Mouse (Mus musculus) kidney, embryonic 15.5 days (tissue): ENCODE data around the gene Cox5b. TPM values are rescaled to one million over a fixed set of nuclear protein-coding genes. Genes with fewer than 3 reads are reported as not detected.

ENCODE experiments used
- ATAC-seq: fragments of 200-750 bp; cut with Nextera tagmentation; replicated peaks from 2 replicates; pipeline ENCODE4 v1.8.0; 2017; ENCODE audit warnings: moderate TSS enrichment; ENCODE audit not compliant: low FRiP score
- H3K27ac ChIP-seq: fragments of 300-500 bp; sonication (generic); 2 replicates; pipeline ENCODE4 v1.5.1; 2015; ENCODE audit warnings: mild to moderate bottlenecking, inconsistent platforms
- H3K27me3 ChIP-seq: fragments of 300-500 bp; sonication (generic); 2 replicates; pipeline ENCODE4 v1.6.1; 2015; ENCODE audit warnings: inconsistent platforms
- H3K36me3 ChIP-seq: fragments of 300-500 bp; sonication (generic); 2 replicates; pipeline ENCODE4 v1.6.1; 2015; ENCODE audit warnings: inconsistent platforms
- H3K4me1 ChIP-seq: fragments of 300-500 bp; sonication (generic); 2 replicates; pipeline ENCODE4 v1.6.1; 2015; ENCODE audit warnings: inconsistent platforms
- H3K4me2 ChIP-seq: fragments of 300-500 bp; sonication (generic); 2 replicates; pipeline ENCODE4 v1.6.1; 2015; ENCODE audit warnings: moderate library complexity, mild to moderate bottlenecking, inconsistent platforms
- H3K4me3 ChIP-seq: fragments of 300-500 bp; sonication (generic); replicated peaks from 2 replicates; pipeline ENCODE4 v1.5.1; 2015; ENCODE audit warnings: mild to moderate bottlenecking, inconsistent platforms
- H3K9ac ChIP-seq: fragments of 300-500 bp; sonication (generic); 2 replicates; pipeline ENCODE4 v1.6.1; 2015; ENCODE audit warnings: mild to moderate bottlenecking, inconsistent platforms
- H3K9me3 ChIP-seq: fragments of 300-500 bp; sonication (generic); replicated peaks from 2 replicates; pipeline ENCODE4 v1.6.1; 2016; ENCODE audit warnings: inconsistent platforms
- WGBS: fragments of 180-500 bp; shearing (Covaris S2); methylation state at CpG from one replicate; pipeline ENCODE4 v1.1.7; 2015; ENCODE audit warnings: mixed read lengths; 5-methylcytosine and 5-hydroxymethylcytosine counted together
- polyA plus RNA-seq: library from polyadenylated mRNA; unstranded; fragments of >200 nt; fragmentation: Nextera tagmentation; extraction: Ambion mirVana; gene quantifications from 2 replicates; pipeline ENCODE4 v1.2.1, GENCODE M21; 2015

Gene Cox5b
- polyA plus RNA-seq, result 702 and 727 TPM in 2 replicates

GRCm38 (mm10) chr1:36691271-36692155, at the start of gene Cox5b:
TSS of gene Cox5b (plus strand) at chr1:36691449.
- peaks cover 16% of the 10 kb centered on the region for H3K4me1 ChIP-seq
- H3K9me3 ChIP-seq, result no peaks in the 10 kb centered on the region
- H3K4me2 ChIP-seq, result peak within 1 kb of the TSS; percentile 74
- peak within 1 kb of the TSS; percentile 81 for H3K9ac ChIP-seq
- no peaks in the 10 kb centered on the region for H3K27me3 ChIP-seq
- peak; percentile 96 for ATAC-seq
- peaks cover 31% of the 10 kb centered on the region for H3K36me3 ChIP-seq
- peak within 1 kb of the TSS; percentile 77 for H3K4me3 ChIP-seq
- WGBS, result under 1% methylated on average over 68 of the region's 68 CpGs
- H3K27ac ChIP-seq, result peak within 1 kb of the TSS; percentile 67

GRCm38 (mm10) chr1:36643957-36644614, 47.2 kb upstream of the Cox5b start:
- Histone ChIP-seq H3K9ac (no peak overlapping the region), H3K9me3 (no peaks in the 10 kb centered on the region), H3K4me3 (no peak overlapping the region), H3K36me3 (no peaks in the 10 kb centered on the region), H3K27ac (no peak overlapping the region), H3K27me3 (no peaks in the 10 kb centered on the region), H3K4me1 (peaks cover 10% of the 10 kb centered on the region), H3K4me2 (no peak overlapping the region)
- 79% methylated on average over 7 of the region's 7 CpGs for WGBS
- ATAC-seq, result no peak

GRCm38 (mm10) chr1:36644615-36645007, 46.6 kb upstream of the Cox5b start:
- WGBS, result 82% methylated on average over 9 of the region's 9 CpGs
- no peak overlapping the region for H3K27ac ChIP-seq

GRCm38 (mm10) chr1:36646285-36646684, 45.0 kb upstream of the Cox5b start:
- H3K4me3 ChIP-seq, result no peak overlapping the region
- no peak for ATAC-seq
- H3K36me3 ChIP-seq, result no peaks in the 10 kb centered on the region
- no peaks in the 10 kb centered on the region for H3K9me3 ChIP-seq
- no peak overlapping the region for H3K9ac ChIP-seq
- H3K27ac ChIP-seq, result no peak overlapping the region
- H3K4me2 ChIP-seq, result no peak overlapping the region
- WGBS, result 66% methylated on average over 3 of the region's 3 CpGs
- peaks cover 4% of the 10 kb centered on the region; the same call in 1 of the 2 replicates for H3K4me1 ChIP-seq
- no peaks in the 10 kb centered on the region for H3K27me3 ChIP-seq

More at GRCm38 (mm10) chr1:36644615-36645007, 46.6 kb upstream of the Cox5b start:
- no peak for ATAC-seq
- no peaks in the 10 kb centered on the region for H3K9me3 ChIP-seq
- H3K4me1 ChIP-seq, result peaks cover 10% of the 10 kb centered on the region
- no peak overlapping the region for H3K4me3 ChIP-seq
- H3K27me3 ChIP-seq, result no peaks in the 10 kb centered on the region
- H3K4me2 ChIP-seq, result no peak overlapping the region
- H3K9ac ChIP-seq, result no peak overlapping the region
- H3K36me3 ChIP-seq, result no peaks in the 10 kb centered on the region

GRCm38 (mm10) chr1:36647631-36648030, 43.6 kb upstream of the Cox5b start:
- 51% methylated on average over 5 of the region's 5 CpGs for WGBS
- H3K27ac ChIP-seq, result no peak overlapping the region
- no peak for ATAC-seq
- no peak overlapping the region for H3K4me2 ChIP-seq
- no peak overlapping the region for H3K4me3 ChIP-seq
- no peak overlapping the region for H3K9ac ChIP-seq
- H3K9me3 ChIP-seq, result no peaks in the 10 kb centered on the region
- H3K4me1 ChIP-seq, result peaks cover 4% of the 10 kb centered on the region; the same call in 1 of the 2 replicates
- H3K36me3 ChIP-seq, result no peaks in the 10 kb centered on the region
- no peaks in the 10 kb centered on the region for H3K27me3 ChIP-seq

- 90% methylated on average over 5 of the region's 5 CpGs for WGBS
- H3K9ac ChIP-seq, result no peak overlapping the region
- H3K27ac ChIP-seq, result no peak overlapping the region
- H3K4me3 ChIP-seq, result no peak overlapping the region
- no peak overlapping the region for H3K4me2 ChIP-seq
- H3K27me3 ChIP-seq, result no peaks in the 10 kb centered on the region
- no peak for ATAC-seq
- no peaks in the 10 kb centered on the region for H3K9me3 ChIP-seq
- H3K4me1 ChIP-seq, result 0 out of 2 replicates have a peak, but pooled peaks cover 3% of the 10 kb centered on the region
- no peaks in the 10 kb centered on the region for H3K36me3 ChIP-seq
Measured at GRCm38 (mm10) chr1:36655039-36655438, 36.2 kb upstream of the Cox5b start.

- no peaks in the 10 kb centered on the region for H3K27me3 ChIP-seq
- no peak overlapping the region for H3K9ac ChIP-seq
- H3K9me3 ChIP-seq, result no peaks in the 10 kb centered on the region
- H3K4me2 ChIP-seq, result no peak overlapping the region
- WGBS, result 88% methylated on average over 3 of the region's 3 CpGs
- 0 out of 2 replicates have a peak, but pooled peaks cover 3% of the 10 kb centered on the region for H3K4me1 ChIP-seq
- H3K36me3 ChIP-seq, result no peaks in the 10 kb centered on the region
- H3K27ac ChIP-seq, result no peak overlapping the region
- H3K4me3 ChIP-seq, result no peak overlapping the region
- no peak for ATAC-seq
Measured at GRCm38 (mm10) chr1:36656233-36656632, 35.0 kb upstream of the Cox5b start.

- H3K4me3 ChIP-seq, result no peak overlapping the region
- ATAC-seq, result no peak
- 0 out of 2 replicates have a peak, but pooled peaks cover 3% of the 10 kb centered on the region for H3K4me1 ChIP-seq
- H3K4me2 ChIP-seq, result no peak overlapping the region
- no peak overlapping the region for H3K27ac ChIP-seq
- H3K27me3 ChIP-seq, result no peaks in the 10 kb centered on the region
- H3K9me3 ChIP-seq, result no peaks in the 10 kb centered on the region
- no peak overlapping the region for H3K9ac ChIP-seq
- WGBS, result 82% methylated on average over 4 of the region's 4 CpGs
- no peaks in the 10 kb centered on the region for H3K36me3 ChIP-seq
Measured at GRCm38 (mm10) chr1:36657658-36658415, 33.4 kb upstream of the Cox5b start.

- H3K4me2 ChIP-seq, result no peak overlapping the region
- WGBS, result 74% methylated on average over 7 of the region's 7 CpGs
- H3K9ac ChIP-seq, result no peak overlapping the region
- H3K36me3 ChIP-seq, result no peaks in the 10 kb centered on the region
- H3K4me3 ChIP-seq, result no peak overlapping the region
- no peak overlapping the region for H3K27ac ChIP-seq
- H3K9me3 ChIP-seq, result no peaks in the 10 kb centered on the region
- H3K27me3 ChIP-seq, result no peaks in the 10 kb centered on the region
- ATAC-seq, result 0 out of 2 replicates have a peak, but pooled peaks have one; percentile 29
- H3K4me1 ChIP-seq, result 0 out of 2 replicates have a peak, but pooled peaks cover 3% of the 10 kb centered on the region
Measured at GRCm38 (mm10) chr1:36658621-36659399, 32.4 kb upstream of the Cox5b start.

- peak overlapping the region; percentile 89 for H3K27ac ChIP-seq
Measured at GRCm38 (mm10) chr1:36664457-36664856, 26.8 kb upstream of the Cox5b start.

GRCm38 (mm10) chr1:36665165-36665723, 26.0 kb upstream of the Cox5b start:
- Histone ChIP-seq H3K4me3 (no peak overlapping the region), H3K27me3 (no peaks in the 10 kb centered on the region), H3K9ac (no peak overlapping the region), H3K9me3 (no peaks in the 10 kb centered on the region), H3K4me1 (peaks cover 19% of the 10 kb centered on the region), H3K36me3 (no peaks in the 10 kb centered on the region), H3K27ac (peak overlapping the region; percentile 89), H3K4me2 (no peak overlapping the region)
- WGBS, result 41% methylated on average over 11 of the region's 11 CpGs
- ATAC-seq, result peak; percentile 93

More at GRCm38 (mm10) chr1:36664457-36664856, 26.8 kb upstream of the Cox5b start:
- Histone ChIP-seq H3K9me3 (no peaks in the 10 kb centered on the region), H3K4me2 (no peak overlapping the region), H3K9ac (no peak overlapping the region), H3K36me3 (no peaks in the 10 kb centered on the region), H3K4me1 (peaks cover 17% of the 10 kb centered on the region), H3K27me3 (no peaks in the 10 kb centered on the region), H3K4me3 (no peak overlapping the region)
- no peak for ATAC-seq
- WGBS, result 66% methylated on average over 4 of the region's 4 CpGs
